Mouse (Mus musculus) ZHBTc4 (cell line): ENCODE data around the gene Kbtbd2.

Experiments
- DNase-seq: peaks from one replicate; pipeline ENCODE4 v3.0.0-alpha.2; 2011; ENCODE audit warnings: low read depth, low spot score

Gene Kbtbd2

GRCm38 (mm10) chr6:56787668-56788067 is 9.9 kb downstream of the Kbtbd2 start:
- DNase-seq = no peak

DNA sequence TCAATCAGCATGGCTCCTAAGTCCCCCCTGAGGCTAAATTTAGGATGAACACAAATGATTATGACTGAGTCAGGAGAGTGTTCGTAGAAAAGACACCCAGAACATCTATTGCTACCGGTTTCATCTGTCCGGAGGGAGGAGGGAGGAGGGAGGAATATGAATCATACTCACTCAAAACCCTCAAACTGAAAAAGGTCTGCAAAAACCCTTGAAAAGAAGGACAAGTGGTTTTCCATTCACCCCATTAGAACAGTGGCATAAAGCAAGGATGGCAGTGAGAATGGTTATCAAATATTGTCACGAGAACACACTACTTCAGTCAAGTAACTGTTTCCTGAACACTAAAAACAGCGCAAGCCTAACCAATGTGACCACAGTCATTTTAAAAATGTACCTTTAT is 12.5 kb downstream of the Kbtbd2 start:
- no peak for DNase-seq

DNA sequence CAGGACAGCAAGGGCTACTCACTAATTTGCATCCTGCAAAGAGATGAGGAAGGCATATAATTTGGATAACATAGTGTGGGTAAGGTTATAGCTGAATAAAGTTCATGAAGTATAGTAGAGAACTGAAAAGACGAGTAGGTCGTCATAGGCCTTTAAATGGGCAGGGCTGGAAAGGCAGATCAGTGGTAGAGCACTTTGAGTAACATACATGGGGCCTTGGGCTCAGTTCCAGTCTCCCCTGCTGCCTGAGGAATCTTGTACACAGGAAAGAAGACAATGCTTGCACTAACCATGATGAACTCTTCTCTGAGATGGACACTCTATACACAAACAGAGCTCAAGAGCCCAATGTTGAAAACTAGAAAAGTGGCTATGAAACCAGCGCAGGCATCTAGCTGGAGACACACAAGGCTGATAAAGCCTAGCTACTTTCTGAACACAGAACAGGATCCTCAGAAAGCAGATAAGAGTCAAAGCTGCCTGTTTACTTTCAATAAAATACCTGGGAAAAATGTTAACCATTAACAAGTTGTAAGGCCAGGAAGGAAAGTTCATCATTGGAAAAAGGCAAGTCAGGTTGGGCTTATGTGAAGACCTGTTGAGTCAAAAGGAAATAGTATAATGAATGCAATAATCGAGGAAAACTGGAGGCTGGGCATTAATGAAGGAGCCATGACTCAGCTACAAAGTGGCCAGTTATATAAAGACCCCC is 13.9 kb downstream of the Kbtbd2 start:
- DNase-seq = no peak

GRCm38 (mm10) chr6:56779636-56780035 is 18.0 kb downstream of the Kbtbd2 start:
- DNase-seq = peak; percentile 62

DNA sequence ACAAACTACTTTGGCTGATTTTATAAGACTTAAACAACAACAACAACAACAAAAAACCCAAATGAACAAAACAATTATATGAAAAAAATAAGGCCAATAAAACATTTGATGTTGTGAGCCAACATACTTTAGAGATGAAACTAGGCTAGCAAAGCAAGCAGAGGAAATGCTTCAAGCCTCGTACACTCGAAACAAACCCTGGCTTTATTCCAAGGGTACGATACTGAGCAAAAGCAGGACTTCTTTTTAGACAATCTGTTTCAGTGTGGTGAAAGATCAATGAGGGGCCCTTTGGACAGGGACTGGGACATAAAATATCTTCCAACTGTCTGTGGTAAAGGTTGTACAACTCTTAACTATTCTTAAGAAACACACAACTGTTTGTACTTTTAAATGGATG is 21.8 kb downstream of the Kbtbd2 start:
- DNase-seq = no peak

GRCm38 (mm10) chr6:56765696-56766095 is 31.9 kb downstream of the Kbtbd2 start:
- peak; percentile 13 for DNase-seq

DNA sequence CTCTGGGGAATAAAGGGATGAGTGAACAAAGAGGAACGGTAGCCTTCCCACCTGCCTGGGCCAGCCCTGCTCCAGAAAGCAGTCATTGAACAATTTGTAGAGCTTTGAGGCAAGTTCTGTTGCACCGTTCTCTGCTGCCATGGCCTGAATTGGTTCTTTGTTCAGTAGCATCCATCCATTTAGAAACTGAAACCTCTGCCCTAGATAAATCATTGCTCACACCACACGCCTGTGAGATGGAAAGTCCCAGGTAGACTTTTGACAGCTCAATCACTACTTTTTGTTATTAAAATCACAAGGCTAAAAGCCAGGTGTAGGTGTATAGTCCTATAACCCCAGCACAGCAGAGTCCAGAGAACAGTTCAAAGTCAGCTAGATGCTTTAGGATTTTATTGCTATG is 32.3 kb downstream of the Kbtbd2 start:
- DNase-seq = no peak

DNA sequence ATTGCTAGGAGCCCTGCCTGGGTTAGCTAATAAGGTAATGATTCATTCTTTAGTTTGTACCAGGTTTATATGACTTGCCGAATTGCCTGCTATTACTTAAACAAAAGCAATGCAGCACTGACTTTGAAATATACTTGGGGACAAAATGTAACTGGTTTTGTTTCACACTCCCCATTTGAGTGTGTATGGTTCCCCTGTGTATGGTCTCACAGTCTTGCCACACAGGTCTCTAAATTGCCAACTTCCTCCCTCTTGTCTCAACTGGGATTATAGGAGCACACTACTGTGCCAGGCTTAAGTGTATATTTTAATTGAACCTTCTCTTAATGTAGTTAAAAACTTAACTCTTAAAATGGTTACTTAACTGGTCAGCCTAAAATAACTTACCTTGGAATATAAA is 38.3 kb downstream of the Kbtbd2 start:
- no peak for DNase-seq

GRCm38 (mm10) chr6:56756117-56756516 is 41.5 kb downstream of the Kbtbd2 start:
- no peak for DNase-seq

GRCm38 (mm10) chr6:56753719-56754118 is 43.9 kb downstream of the Kbtbd2 start:
- no peak for DNase-seq

DNA sequence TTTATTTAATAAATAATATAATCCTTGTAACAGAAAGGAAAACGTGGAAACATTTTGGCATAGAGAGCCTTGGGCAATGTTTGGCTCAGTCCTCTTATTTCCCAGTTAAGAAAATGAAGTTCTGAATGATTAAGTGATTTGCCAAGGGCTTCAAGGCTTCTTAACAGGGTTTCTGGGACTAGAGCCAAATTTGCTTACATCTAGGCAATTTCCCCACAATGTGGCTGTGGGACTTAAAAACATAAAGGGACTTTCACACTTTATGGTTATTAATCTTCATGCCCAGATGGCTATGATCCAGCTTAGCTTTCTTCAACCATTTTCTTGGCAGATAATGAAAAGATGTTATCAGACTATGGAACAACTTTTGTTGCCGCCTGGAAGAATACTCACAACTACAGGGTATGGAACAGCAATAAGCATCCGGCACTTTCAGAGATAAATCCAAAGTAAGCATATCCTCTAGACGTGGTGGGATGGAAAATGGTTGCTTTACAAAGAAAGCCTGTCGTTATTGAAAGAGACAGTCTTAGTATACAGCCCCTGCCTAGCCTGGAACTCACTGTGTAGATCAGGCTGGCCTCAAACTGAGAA is 51.6 kb downstream of the Kbtbd2 start:
- no peak for DNase-seq

DNA sequence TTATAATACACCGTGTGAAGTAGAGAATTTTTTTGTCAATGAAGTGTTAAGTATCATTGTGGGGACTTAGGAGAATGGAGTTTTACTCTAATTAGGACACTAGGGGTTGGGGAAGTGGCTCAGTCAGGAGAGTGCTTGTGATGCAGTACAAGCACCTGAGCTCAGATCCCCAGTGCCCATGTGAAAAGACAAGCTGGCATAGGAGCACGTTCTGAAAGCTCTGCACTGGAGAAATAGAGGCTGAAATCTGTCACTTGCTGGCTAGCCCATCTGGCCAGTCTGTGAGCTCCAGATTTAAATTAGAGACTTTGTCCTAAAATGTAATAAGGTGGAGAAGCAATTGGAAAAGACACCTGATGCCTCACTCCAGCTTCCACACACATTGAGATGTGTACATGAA is 65.1 kb downstream of the Kbtbd2 start:
- no peak for DNase-seq
